8 mouse cellular contexts compared by ENCODE assay signal in the genomic region with DNA sequence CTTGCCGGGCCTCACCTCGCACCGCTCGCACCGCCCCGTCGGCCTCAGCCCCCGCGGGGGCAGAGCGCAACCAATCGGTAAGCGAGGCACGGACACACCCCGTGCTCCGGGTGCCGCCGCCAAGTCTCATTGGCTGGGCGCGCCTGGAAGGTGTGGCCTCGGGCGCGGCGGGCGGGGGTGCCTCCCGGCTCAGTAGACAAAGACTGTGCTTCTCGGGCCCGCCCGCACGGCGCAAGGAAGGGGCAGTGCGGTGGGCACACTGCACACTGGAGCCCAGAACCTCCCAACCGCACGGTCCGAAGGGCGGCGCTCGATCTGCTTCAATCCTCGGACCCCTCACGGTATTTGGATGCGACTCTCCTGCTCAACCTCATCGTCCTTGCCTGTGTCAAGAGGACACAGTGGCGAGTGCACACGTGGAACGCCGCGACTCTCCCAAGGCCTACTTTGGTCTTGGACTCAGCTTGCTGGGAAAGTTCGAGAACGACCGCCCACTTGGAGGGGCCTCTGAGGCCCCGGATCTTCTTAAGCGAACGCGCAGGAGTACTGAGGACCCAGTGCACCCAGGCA. TPM values are rescaled to one million over a fixed set of nuclear protein-coding genes. Genes with fewer than 3 reads are reported as not detected.
DNase-seq lines count a peak whose midpoint lies in the region; ATAC-seq lines count a peak whose summit lies in the region.

A gene (minus strand): TSS at position 44 of the 570 bp plus-strand sequence.
A gene (plus strand): TSS at position 207 of the 570 bp plus-strand sequence.

- no peaks in the 10 kb centered on the region for H3K27me3 ChIP-seq in hindbrain, embryonic 15.5 days

- no peaks in the 10 kb centered on the region for H3K9me3 ChIP-seq in hindbrain, embryonic 15.5 days

- under 1% methylated on average over 48 of the region's 53 CpGs for WGBS in hindbrain, embryonic 15.5 days

- peaks cover 60% of the 10 kb centered on the region for H3K4me1 ChIP-seq in hindbrain, embryonic 15.5 days (replicated peaks)

- peak; percentile 93 for DNase-seq in R1 (ENCODE audit: low read depth, low spot score)
- DNase-seq in cerebellum, postnatal 25 days: peak; percentile 97 to 99
- peak; percentile 94 to 97 for DNase-seq in frontal cortex, postnatal 36 days (ENCODE audit: low spot score in 2 of 2)
- peak; percentile 93 for DNase-seq in left cerebral cortex, adult 11 months (ENCODE audit: low spot score)
- DNase-seq in lung, postnatal 4 days: peak; percentile 97 to 99
- peak; percentile 92 for DNase-seq in retina, postnatal 7 days (ENCODE audit: low read depth, low spot score)
- DNase-seq in urinary bladder, adult 2 months (ENCODE audit: low spot score): peak; percentile 92

- H3K9ac ChIP-seq in hindbrain, embryonic 15.5 days: peak within 1 kb of the TSS; percentile 64

- peak within 1 kb of the TSS; percentile 81 for H3K4me3 ChIP-seq in hindbrain, embryonic 15.5 days

- H3K36me3 ChIP-seq in hindbrain, embryonic 15.5 days: peaks cover 2% of the 10 kb centered on the region; the same call in 1 of the 2 replicates

- ATAC-seq in hindbrain, embryonic 15.5 days (ENCODE audit: low FRiP score, low read depth): peak; percentile 99

- peak within 1 kb of the TSS; percentile 86 for H3K27ac ChIP-seq in hindbrain, embryonic 15.5 days (replicated peaks)

- H3K4me2 ChIP-seq in hindbrain, embryonic 15.5 days: peak within 1 kb of the TSS; percentile 75

RNA-seq across cellular contexts. Expression of the first gene that starts in this region (rescaled TPM):
- 19.0 and 20.7 TPM in 2 replicates for polyA plus RNA-seq in hindbrain, embryonic 15.5 days (2015; fragmentation: Nextera tagmentation; extraction: Ambion mirVana)
- 7.6 and 8.8 TPM in 2 replicates for polyA plus RNA-seq in urinary bladder, adult 2 months (2012; rRNA removed)

RNA-seq across cellular contexts. Expression of the second gene that starts in this region (rescaled TPM):
- 6.6 and 7.4 TPM in 2 replicates for polyA plus RNA-seq in hindbrain, embryonic 15.5 days (2015; fragmentation: Nextera tagmentation; extraction: Ambion mirVana)
- polyA plus RNA-seq in urinary bladder, adult 2 months (2012; rRNA removed): 8.4 and 8.8 TPM in 2 replicates

Comparison
In these comparisons a context has a peak if more than half of its experiments do, and no peak if none do; other contexts are left out.
1. Peak in every context shown above with its lines: DNase-seq, ATAC-seq, H3K4me3 ChIP-seq and H3K27ac ChIP-seq.